Mouse (Mus musculus): ENCODE results near the gene Hpse. TPM values are rescaled to one million over a fixed set of nuclear protein-coding genes. Genes with fewer than 3 reads are reported as not detected.

Hpse gene
- polyA plus RNA-seq, 1 experiment from 2014 or later = 0.53 TPM

DNA sequence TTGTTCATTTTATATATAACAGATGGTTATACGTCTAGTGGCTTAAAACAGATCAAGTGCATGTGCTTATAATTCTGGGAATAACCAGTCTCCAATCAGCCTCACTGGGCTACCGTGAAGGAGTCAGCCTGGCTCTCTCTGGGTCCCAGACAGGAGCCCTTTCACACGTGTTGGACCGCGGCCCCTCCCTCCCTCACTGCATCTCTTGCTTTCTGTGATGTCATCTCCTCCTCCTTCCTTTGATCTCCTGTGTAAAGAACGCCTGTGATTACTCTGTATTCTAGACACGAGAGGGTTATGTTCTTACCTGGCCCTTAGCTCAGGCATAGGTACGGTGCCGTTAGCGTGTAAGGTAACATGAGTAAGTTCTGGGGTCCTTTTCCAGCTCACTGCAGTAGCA is 68.0 kb downstream of the Hpse start:
- H3K9me3 ChIP-seq = no peaks in the 10 kb centered on the region
- WGBS = 90% methylated on average over 10 of the region's 10 CpGs
- no peak for ATAC-seq (ENCODE audit: low FRiP score, low read depth)
- no peak overlapping the region for H3K4me2 ChIP-seq
- H3K9ac ChIP-seq = no peak overlapping the region
- H3K4me1 ChIP-seq (replicated peaks) = no peaks in the 10 kb centered on the region
- H3K4me3 ChIP-seq = no peak overlapping the region
- no peak overlapping the region for H3K27ac ChIP-seq (replicated peaks)
- H3K36me3 ChIP-seq = peaks cover 27% of the 10 kb centered on the region
- H3K27me3 ChIP-seq = no peaks in the 10 kb centered on the region

- 89% methylated on average over 7 of the region's 7 CpGs for WGBS
- Histone ChIP-seq H3K9me3 (no peaks in the 10 kb centered on the region), H3K36me3 (peaks cover 21% of the 10 kb centered on the region), H3K4me2 (no peak overlapping the region), H3K27ac (replicated peaks) (no peak overlapping the region), H3K27me3 (no peaks in the 10 kb centered on the region), H3K4me1 (replicated peaks) (no peaks in the 10 kb centered on the region), H3K9ac (no peak overlapping the region), H3K4me3 (no peak overlapping the region)
- no peak for ATAC-seq (ENCODE audit: low FRiP score, low read depth)
Measured at GRCm38 (mm10) chr5:100650969-100651368, 68.5 kb downstream of the Hpse start.

DNA sequence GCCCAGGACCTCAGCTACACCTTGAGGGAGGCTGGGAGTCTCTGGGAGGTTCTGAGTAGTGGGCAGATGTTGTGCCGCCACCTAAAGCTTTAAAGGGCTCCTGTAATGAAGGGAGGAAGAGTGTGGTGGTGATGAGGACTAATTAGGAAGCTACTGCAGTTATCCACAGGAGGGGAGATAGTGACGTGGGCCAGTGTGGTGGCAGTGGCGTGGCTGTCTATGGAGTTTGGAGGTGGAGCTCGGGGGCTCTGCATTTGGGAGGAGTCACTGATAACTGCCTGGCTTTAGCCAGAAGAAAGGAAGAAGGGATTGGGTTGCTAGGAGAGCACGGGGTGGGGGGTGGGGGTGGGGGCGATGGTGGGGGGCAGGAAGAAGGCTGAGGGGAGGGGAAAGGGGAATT is 71.0 kb downstream of the Hpse start:
- 44% methylated on average over 6 of the region's 6 CpGs for WGBS
- Histone ChIP-seq H3K4me3 (no peak overlapping the region), H3K27ac (replicated peaks) (no peak overlapping the region), H3K27me3 (no peaks in the 10 kb centered on the region), H3K9ac (no peak overlapping the region), H3K4me1 (replicated peaks) (no peaks in the 10 kb centered on the region), H3K9me3 (no peaks in the 10 kb centered on the region), H3K4me2 (no peak overlapping the region), H3K36me3 (no peaks in the 10 kb centered on the region)
- ATAC-seq (ENCODE audit: low FRiP score, low read depth) = no peak

- 64% methylated on average over 10 of the region's 10 CpGs for WGBS
- Histone ChIP-seq H3K4me2 (no peak overlapping the region), H3K36me3 (no peaks in the 10 kb centered on the region), H3K9me3 (no peaks in the 10 kb centered on the region), H3K27me3 (no peaks in the 10 kb centered on the region), H3K9ac (no peak overlapping the region), H3K27ac (replicated peaks) (no peak overlapping the region), H3K4me1 (replicated peaks) (no peaks in the 10 kb centered on the region), H3K4me3 (no peak overlapping the region)
- ATAC-seq (ENCODE audit: low FRiP score, low read depth) = no peak
Measured at GRCm38 (mm10) chr5:100648046-100648445, 71.5 kb downstream of the Hpse start.

DNA sequence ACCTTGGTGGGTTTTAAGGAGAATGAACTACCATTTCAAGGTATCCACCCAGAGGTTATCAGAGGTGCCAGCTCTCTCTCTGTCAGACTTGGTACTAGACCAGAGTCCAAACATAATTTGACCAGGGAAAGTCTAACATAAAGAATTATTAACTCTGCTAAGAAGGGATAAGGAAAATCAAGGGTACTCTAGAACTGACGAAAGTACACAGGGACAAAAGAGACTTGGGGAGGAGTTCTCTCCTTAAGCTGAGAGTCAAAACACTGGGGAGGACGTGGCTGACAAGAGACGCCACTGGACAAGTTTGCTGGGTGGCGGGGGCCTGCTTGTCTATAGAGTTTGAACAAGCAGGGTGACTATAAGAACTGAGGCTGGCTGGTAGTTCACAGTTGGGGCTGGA is 73.0 kb downstream of the Hpse start:
- 85% methylated on average over 4 of the region's 4 CpGs for WGBS
- no peaks in the 10 kb centered on the region for H3K4me1 ChIP-seq (replicated peaks)
- H3K27me3 ChIP-seq = no peaks in the 10 kb centered on the region
- no peaks in the 10 kb centered on the region for H3K36me3 ChIP-seq
- ATAC-seq (ENCODE audit: low FRiP score, low read depth) = no peak
- no peak overlapping the region for H3K9ac ChIP-seq
- H3K9me3 ChIP-seq = no peaks in the 10 kb centered on the region
- no peak overlapping the region for H3K4me3 ChIP-seq
- no peak overlapping the region for H3K4me2 ChIP-seq
- no peak overlapping the region for H3K27ac ChIP-seq (replicated peaks)

DNA sequence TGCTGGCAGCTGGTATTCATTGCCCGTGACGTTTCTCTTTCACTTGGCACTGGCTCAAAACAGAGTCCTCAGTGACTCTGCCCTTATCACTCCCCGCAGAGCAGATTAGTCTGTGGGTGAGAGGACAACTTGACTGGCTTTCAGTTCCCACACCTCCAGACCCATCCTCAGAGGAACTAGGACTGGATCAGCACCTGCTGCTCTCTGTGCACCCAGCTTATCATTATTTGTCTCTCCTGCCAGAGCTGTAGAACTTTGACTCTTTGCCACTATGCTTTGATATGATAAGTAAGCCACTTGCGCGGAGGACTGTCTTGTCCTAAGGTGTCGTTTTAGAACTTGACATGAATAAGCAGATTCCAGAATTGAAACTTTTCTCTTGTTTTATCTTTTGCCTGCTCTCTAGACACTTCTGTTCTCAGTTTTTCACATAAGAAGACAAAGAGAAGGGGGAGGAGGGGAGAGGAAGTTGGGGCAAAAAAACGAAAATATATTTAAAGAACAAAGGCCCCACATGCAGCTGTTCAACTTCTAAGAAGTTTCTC is 75.5 kb downstream of the Hpse start:
- 70% methylated on average over 7 of the region's 7 CpGs for WGBS
- Histone ChIP-seq H3K4me2 (no peak overlapping the region), H3K27me3 (no peaks in the 10 kb centered on the region), H3K9ac (no peak overlapping the region), H3K36me3 (no peaks in the 10 kb centered on the region), H3K9me3 (no peaks in the 10 kb centered on the region), H3K27ac (replicated peaks) (no peak overlapping the region), H3K4me1 (replicated peaks) (no peaks in the 10 kb centered on the region), H3K4me3 (no peak overlapping the region)
- no peak for ATAC-seq (ENCODE audit: low FRiP score, low read depth)

GRCm38 (mm10) chr5:100643253-100643990 is 76.1 kb downstream of the Hpse start:
- Histone ChIP-seq H3K36me3 (no peaks in the 10 kb centered on the region), H3K4me1 (replicated peaks) (no peaks in the 10 kb centered on the region), H3K4me2 (no peak overlapping the region), H3K27ac (replicated peaks) (no peak overlapping the region), H3K9me3 (no peaks in the 10 kb centered on the region), H3K9ac (no peak overlapping the region), H3K4me3 (no peak overlapping the region), H3K27me3 (no peaks in the 10 kb centered on the region)
- WGBS = 64% methylated on average over 12 of the region's 12 CpGs
- ATAC-seq (ENCODE audit: low FRiP score, low read depth) = no peak

DNA sequence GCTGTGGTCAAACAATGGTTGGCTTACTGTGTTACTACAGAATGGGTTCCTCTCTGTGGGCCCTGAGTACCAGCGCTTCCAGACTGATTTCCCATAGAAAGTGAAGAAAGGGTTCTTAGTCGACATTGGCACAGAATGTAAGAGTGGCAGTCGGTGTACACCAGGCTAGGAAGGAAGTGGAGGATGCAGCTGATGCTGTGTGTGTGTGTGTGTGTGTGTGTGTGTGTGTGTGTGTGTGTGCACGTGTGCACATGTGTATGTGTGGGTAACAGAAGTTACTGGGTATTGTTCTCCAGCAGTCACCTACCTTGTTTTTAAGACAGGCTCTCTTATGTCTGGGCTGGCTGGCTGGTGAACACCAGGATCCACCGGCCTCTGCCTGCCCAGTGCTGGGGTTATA is 77.2 kb downstream of the Hpse start:
- no peak for ATAC-seq (ENCODE audit: low FRiP score, low read depth)
- H3K9ac ChIP-seq = no peak overlapping the region
- H3K4me1 ChIP-seq (replicated peaks) = no peaks in the 10 kb centered on the region
- H3K27ac ChIP-seq (replicated peaks) = no peak overlapping the region
- no peak overlapping the region for H3K4me3 ChIP-seq
- no peaks in the 10 kb centered on the region for H3K36me3 ChIP-seq
- H3K27me3 ChIP-seq = no peaks in the 10 kb centered on the region
- H3K9me3 ChIP-seq = no peaks in the 10 kb centered on the region
- WGBS = 91% methylated on average over 5 of the region's 5 CpGs
- H3K4me2 ChIP-seq = no peak overlapping the region

DNA sequence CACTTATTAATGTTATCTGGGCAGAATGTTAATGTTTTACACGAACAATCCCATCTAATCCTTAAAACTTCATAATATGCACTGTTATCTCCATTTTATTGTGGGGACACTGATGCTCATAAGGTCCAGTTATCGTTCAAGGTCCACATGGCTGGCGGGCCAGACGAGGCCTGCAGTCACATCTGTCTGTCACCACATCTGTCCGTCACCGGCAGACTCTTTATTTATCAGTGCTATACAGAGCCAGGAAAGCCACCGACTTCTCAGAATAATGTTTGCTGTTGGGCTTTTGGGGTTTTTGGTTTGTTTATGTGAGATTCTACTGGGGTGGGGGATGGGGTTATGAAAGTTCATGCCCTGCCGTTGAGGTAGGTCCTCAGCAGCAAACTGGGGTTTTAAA is 81.0 kb downstream of the Hpse start:
- Histone ChIP-seq H3K9me3 (no peaks in the 10 kb centered on the region), H3K36me3 (no peaks in the 10 kb centered on the region), H3K27ac (replicated peaks) (no peak overlapping the region), H3K4me3 (no peak overlapping the region), H3K4me2 (no peak overlapping the region), H3K9ac (no peak overlapping the region), H3K4me1 (replicated peaks) (no peaks in the 10 kb centered on the region), H3K27me3 (no peaks in the 10 kb centered on the region)
- 95% methylated on average over 8 of the region's 8 CpGs for WGBS
- ATAC-seq (ENCODE audit: low FRiP score, low read depth) = no peak

DNA sequence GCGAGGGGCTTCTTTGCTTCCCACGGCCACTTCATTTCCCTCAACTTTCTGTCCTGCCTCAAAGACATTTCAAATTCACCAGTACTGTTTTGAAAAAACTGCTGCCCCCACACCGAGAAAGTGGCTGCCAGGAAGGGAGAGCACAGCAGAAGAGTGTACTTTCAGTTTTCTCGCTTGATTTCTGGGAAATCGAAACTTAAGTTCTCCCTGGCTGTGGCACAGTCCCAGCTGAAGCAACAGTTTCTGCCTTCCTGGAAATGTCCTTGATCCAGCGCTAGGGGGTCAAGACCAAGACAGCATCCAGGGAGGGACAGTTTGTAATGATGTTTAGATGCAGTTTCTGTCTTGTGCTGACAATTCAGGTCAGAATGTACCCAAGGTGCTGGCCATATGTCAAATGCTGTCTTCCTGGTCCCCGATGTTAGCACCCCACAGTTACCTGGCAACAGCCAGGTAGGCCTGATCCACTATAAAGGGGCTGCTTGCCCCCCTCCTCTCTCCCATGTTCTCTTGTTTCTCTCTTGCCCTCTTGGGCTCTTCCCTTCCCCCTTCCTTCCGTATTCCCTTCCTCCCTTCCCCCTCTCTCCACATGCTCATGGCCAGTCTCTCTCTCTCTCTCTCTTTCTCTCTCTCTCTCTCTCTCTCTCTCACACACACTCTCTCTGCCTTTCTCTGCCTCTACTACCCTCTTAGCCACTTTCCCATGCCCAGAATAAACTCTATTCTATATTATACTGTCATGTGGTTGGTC is 82.5 kb downstream of the Hpse start:
- no peak for ATAC-seq (ENCODE audit: low FRiP score, low read depth)
- 83% methylated on average over 8 of the region's 8 CpGs for WGBS
- Histone ChIP-seq H3K9ac (no peak overlapping the region), H3K4me1 (replicated peaks) (no peaks in the 10 kb centered on the region), H3K27me3 (no peaks in the 10 kb centered on the region), H3K27ac (replicated peaks) (no peak overlapping the region), H3K36me3 (no peaks in the 10 kb centered on the region), H3K9me3 (no peaks in the 10 kb centered on the region), H3K4me2 (no peak overlapping the region), H3K4me3 (no peak overlapping the region)

GRCm38 (mm10) chr5:100635908-100636307 is 83.6 kb downstream of the Hpse start:
- Histone ChIP-seq H3K4me1 (replicated peaks) (no peaks in the 10 kb centered on the region), H3K9ac (no peak overlapping the region), H3K27ac (replicated peaks) (no peak overlapping the region), H3K9me3 (no peaks in the 10 kb centered on the region), H3K4me3 (no peak overlapping the region), H3K27me3 (no peaks in the 10 kb centered on the region), H3K36me3 (no peaks in the 10 kb centered on the region), H3K4me2 (no peak overlapping the region)
- WGBS = 92% methylated on average over 4 of the region's 4 CpGs
- no peak for ATAC-seq (ENCODE audit: low FRiP score, low read depth)

GRCm38 (mm10) chr5:100634885-100635478 is 84.5 kb downstream of the Hpse start:
- no peak overlapping the region for H3K4me2 ChIP-seq
- 86% methylated on average over 8 of the region's 8 CpGs for WGBS

More at GRCm38 (mm10) chr5:100634885-100635478, 84.5 kb downstream of the Hpse start:
- H3K27me3 ChIP-seq = no peaks in the 10 kb centered on the region
- H3K4me1 ChIP-seq (replicated peaks) = no peaks in the 10 kb centered on the region
- H3K36me3 ChIP-seq = no peaks in the 10 kb centered on the region
- ATAC-seq (ENCODE audit: low FRiP score, low read depth) = no peak
- H3K27ac ChIP-seq (replicated peaks) = no peak overlapping the region
- H3K9me3 ChIP-seq = no peaks in the 10 kb centered on the region
- H3K4me3 ChIP-seq = no peak overlapping the region
- H3K9ac ChIP-seq = no peak overlapping the region

Measured in hindbrain, embryonic 15.5 days (tissue).